Mouse (Mus musculus): ENCODE measurements around the gene Fhl1. TPM values are rescaled to one million over a fixed set of nuclear protein-coding genes. Genes with fewer than 3 reads are reported as not detected.

Gene Fhl1
- polyA plus RNA-seq, 1 experiment from 2014 or later = 81.0 TPM

- no peaks in the 10 kb centered on the region for H3K4me1 ChIP-seq (replicated peaks)
- DNase-seq (ENCODE audit: low spot score) = no peak
- WGBS = 84% methylated on average over 8 of the region's 8 CpGs
These were observed 9.0 kb upstream of the Fhl1 start for GRCm38 (mm10) chrX:56722559-56722958.

GRCm38 (mm10) chrX:56728507-56728906 lies 3.1 kb upstream of the Fhl1 start:
- no peak for DNase-seq (ENCODE audit: low spot score)
- no peak overlapping the region for H3K27ac ChIP-seq
- 79% methylated on average over 3 of the region's 3 CpGs for WGBS
- peaks cover 16% of the 10 kb centered on the region; the same call in 1 of the 2 replicates for H3K4me1 ChIP-seq (replicated peaks)
- no peaks in the 10 kb centered on the region; the same call in 1 of the 2 replicates for H3K9me3 ChIP-seq
- no peaks in the 10 kb centered on the region for H3K36me3 ChIP-seq
- no peak overlapping the region for H3K4me3 ChIP-seq
- H3K27me3 ChIP-seq (ENCODE audit: insufficient read depth, poor library complexity, severe bottlenecking) = no peaks in the 10 kb centered on the region

More at GRCm38 (mm10) chrX:56722559-56722958, 9.0 kb upstream of the Fhl1 start:
- no peak overlapping the region for H3K27ac ChIP-seq
- no peaks in the 10 kb centered on the region for H3K27me3 ChIP-seq (ENCODE audit: insufficient read depth, poor library complexity, severe bottlenecking)
- H3K9me3 ChIP-seq = no peaks in the 10 kb centered on the region
- no peaks in the 10 kb centered on the region for H3K36me3 ChIP-seq
- H3K4me3 ChIP-seq = no peak overlapping the region

DNA sequence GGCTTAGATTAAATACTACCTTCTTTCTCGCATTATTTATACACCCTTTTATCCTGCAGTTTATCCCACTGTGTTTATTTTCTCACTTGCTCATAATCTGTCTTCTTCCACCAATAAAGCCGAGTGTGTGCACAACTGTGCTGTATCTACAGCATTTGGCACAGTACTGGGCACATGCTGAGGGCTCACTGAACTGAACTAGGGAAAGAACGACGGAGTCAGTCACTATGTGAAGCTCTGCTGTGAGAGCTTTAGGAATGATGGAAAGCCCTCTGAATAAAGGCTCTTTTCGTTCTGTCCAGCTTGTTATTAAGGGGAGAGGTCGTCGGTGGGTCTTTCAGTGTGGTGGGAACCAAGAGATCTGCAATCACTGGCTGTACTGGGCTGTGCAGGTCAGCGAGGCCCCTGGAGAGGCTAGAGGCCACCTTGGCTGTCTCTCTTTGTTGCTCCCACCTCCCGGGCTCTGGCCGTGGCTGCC lies 720 bp upstream of the Fhl1 start:
- Histone ChIP-seq H3K27ac (peak overlapping the region; percentile 91), H3K36me3 (no peaks in the 10 kb centered on the region), H3K4me1 (replicated peaks) (peaks cover 19% of the 10 kb centered on the region; the same call in 1 of the 2 replicates), H3K9me3 (no peaks in the 10 kb centered on the region; the same call in 1 of the 2 replicates), H3K27me3 (ENCODE audit: insufficient read depth, poor library complexity, severe bottlenecking) (no peaks in the 10 kb centered on the region), H3K4me3 (peak overlapping the region; percentile 64)
- 31% methylated on average over 10 of the region's 10 CpGs for WGBS
- DNase-seq (ENCODE audit: low spot score) = no peak

DNA sequence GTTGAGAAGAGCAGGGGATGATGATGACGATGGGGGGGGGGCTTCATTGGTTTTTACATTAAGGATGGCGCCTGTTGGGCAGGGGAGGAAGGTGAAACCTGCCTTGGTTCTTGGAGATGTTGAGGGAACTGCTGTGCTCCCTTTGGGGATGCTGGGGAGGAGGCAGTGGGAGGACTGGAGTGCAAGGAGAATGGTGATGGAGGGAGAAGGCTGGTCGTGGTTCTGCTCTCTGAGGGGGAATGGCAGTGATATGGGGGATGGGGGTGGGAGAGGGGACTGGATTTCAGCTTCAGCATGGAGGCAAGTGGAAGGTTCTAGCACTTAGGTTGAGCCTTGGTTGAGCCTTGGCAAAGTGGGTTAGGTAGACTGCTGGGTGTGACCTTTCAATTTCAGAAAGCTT lies 814 bp downstream of the Fhl1 start:
- Histone ChIP-seq H3K27me3 (ENCODE audit: insufficient read depth, poor library complexity, severe bottlenecking) (no peaks in the 10 kb centered on the region), H3K9me3 (no peaks in the 10 kb centered on the region; the same call in 1 of the 2 replicates), H3K36me3 (no peaks in the 10 kb centered on the region), H3K27ac (peak overlapping the region; percentile 91), H3K4me3 (peak overlapping the region; percentile 64), H3K4me1 (replicated peaks) (peaks cover 19% of the 10 kb centered on the region; the same call in 1 of the 2 replicates)
- peak; percentile 3 for DNase-seq (ENCODE audit: low spot score)
- 12% methylated on average over 3 of the region's 3 CpGs for WGBS

DNA sequence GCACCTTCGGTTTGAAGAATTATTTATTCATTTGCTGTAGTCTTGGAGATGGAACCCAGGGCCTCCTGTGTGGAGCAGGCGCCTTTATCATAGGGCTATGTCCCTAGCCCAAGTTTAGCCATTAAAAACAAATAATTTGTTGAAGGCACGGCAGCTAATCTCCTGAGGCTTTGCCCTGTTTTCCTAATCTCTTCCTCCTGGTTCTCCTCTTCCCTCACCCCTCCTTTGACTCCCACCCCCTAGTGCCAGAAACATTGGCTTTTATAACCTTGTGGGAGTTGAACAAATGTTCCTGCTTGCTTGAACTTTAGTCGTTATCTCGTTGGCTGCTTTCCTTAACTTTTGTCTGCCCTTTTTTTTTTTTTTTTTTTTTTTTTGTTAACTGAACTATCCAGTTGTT lies 2.8 kb downstream of the Fhl1 start:
- Histone ChIP-seq H3K27ac (peak overlapping the region; percentile 45; the same call in 1 of the 2 replicates), H3K4me3 (peak overlapping the region; percentile 13), H3K9me3 (no peaks in the 10 kb centered on the region; the same call in 1 of the 2 replicates), H3K4me1 (replicated peaks) (peaks cover 19% of the 10 kb centered on the region; the same call in 1 of the 2 replicates), H3K36me3 (peaks cover 6% of the 10 kb centered on the region; the same call in 1 of the 2 replicates), H3K27me3 (ENCODE audit: insufficient read depth, poor library complexity, severe bottlenecking) (no peaks in the 10 kb centered on the region)
- no peak for DNase-seq (ENCODE audit: low spot score)
- 28% methylated on average over 5 of the region's 5 CpGs for WGBS

- no peaks in the 10 kb centered on the region for H3K27me3 ChIP-seq (ENCODE audit: insufficient read depth, poor library complexity, severe bottlenecking)
- 67% methylated on average over 1 of the region's 1 CpGs for WGBS
- no peaks in the 10 kb centered on the region; the same call in 1 of the 2 replicates for H3K9me3 ChIP-seq
These were observed 4.6 kb downstream of the Fhl1 start for GRCm38 (mm10) chrX:56736226-56736625.

DNA sequence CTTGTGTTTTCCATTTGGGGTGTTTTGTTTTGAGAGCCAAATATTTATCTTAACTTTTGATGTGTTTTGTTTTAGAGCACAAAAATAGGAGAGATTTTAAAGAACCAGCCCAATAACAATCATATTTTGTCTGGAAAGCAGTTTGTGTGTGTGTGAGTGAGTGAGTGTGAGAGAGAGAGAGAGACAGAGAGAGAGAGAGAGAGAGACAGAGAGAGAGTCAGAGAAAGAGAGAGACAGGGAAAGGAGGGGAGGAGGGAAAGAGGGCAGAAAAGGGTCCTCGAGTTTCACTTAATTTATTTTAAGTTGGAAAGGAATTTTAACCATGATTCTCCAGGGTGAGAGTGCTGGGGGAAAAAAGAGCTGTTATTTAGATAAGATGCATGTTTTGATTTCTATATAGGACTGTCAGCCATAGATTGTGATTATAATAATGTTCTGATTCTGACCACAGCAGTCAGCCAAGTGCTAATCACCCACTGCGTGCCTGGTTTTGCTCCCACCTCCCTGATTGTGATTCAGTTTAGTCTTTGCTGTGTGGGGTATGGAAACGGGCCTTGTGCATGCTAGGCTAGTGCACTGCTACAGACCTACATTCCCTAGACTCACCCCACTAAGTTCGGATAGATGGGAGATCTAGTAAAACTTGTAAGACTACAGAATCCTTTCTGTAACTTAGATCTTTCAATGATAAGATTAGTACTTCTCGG lies 6.4 kb downstream of the Fhl1 start:
- DNase-seq (ENCODE audit: low spot score) = no peak
- Histone ChIP-seq H3K4me1 (replicated peaks) (0 out of 2 replicates have a peak, but pooled peaks cover 3% of the 10 kb centered on the region), H3K36me3 (peaks cover 6% of the 10 kb centered on the region; the same call in 1 of the 2 replicates), H3K9me3 (no peaks in the 10 kb centered on the region), H3K27ac (no peak overlapping the region), H3K4me3 (no peak overlapping the region), H3K27me3 (ENCODE audit: insufficient read depth, poor library complexity, severe bottlenecking) (no peaks in the 10 kb centered on the region)
- WGBS = 78% methylated on average over 5 of the region's 5 CpGs

More at GRCm38 (mm10) chrX:56736226-56736625, 4.6 kb downstream of the Fhl1 start:
- no peak for DNase-seq (ENCODE audit: low spot score)
- no peak overlapping the region for H3K27ac ChIP-seq
- peaks cover 6% of the 10 kb centered on the region; the same call in 1 of the 2 replicates for H3K36me3 ChIP-seq
- 0 out of 2 replicates have a peak, but pooled peaks cover 8% of the 10 kb centered on the region for H3K4me1 ChIP-seq (replicated peaks)
- H3K4me3 ChIP-seq = no peak overlapping the region

DNA sequence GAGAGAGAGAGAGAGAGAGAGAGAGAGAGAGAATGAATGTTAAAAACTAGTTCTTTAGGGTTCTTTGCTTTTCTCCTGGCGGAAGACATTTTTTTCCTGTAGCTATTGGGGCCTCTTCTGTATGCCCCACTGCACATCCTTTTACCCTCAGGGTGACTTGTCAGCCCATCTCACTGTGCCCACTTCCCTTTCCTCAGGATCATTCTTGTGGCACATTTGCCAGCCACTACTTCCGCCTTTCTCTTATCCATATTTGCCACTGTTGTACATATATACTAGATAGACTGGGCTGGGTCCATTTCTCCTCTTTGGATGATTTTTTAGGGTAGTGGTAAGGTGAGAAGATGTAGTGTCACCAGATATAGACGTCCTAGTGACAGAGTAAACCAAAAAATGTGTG lies 9.8 kb downstream of the Fhl1 start:
- DNase-seq (ENCODE audit: low spot score) = no peak
- Histone ChIP-seq H3K27me3 (ENCODE audit: insufficient read depth, poor library complexity, severe bottlenecking) (no peaks in the 10 kb centered on the region), H3K4me1 (replicated peaks) (no peaks in the 10 kb centered on the region), H3K9me3 (no peaks in the 10 kb centered on the region), H3K4me3 (no peak overlapping the region), H3K36me3 (peaks cover 6% of the 10 kb centered on the region; the same call in 1 of the 2 replicates), H3K27ac (no peak overlapping the region)
- WGBS = 69% methylated on average over 3 of the region's 3 CpGs

DNA sequence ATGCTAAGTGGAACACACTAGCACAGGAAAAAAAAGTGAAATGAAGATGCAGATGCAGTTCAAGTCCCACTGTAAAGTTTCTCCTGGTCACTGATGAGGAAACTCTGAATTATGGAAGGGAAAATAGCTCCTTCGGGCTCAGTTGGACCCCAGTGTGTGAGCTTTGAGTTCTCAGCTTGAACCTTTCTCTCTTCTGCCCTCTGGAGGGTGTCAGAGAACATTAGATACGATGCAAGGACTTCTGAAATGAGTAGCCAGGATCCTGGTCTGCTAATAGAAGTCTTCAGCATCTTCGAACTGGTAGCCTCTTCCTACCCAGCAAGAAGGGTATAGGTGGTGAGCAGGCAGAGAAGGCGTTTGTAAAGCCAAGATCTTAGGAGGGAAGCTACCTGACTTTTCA lies 19.9 kb downstream of the Fhl1 start:
- Histone ChIP-seq H3K9me3 (no peaks in the 10 kb centered on the region), H3K27ac (no peak overlapping the region), H3K4me3 (no peak overlapping the region), H3K4me1 (replicated peaks) (no peaks in the 10 kb centered on the region), H3K27me3 (ENCODE audit: insufficient read depth, poor library complexity, severe bottlenecking) (no peaks in the 10 kb centered on the region), H3K36me3 (peaks cover 9% of the 10 kb centered on the region; the same call in 1 of the 2 replicates)
- WGBS = 62% methylated on average over 4 of the region's 4 CpGs
- no peak for DNase-seq (ENCODE audit: low spot score)

- 79% methylated on average over 6 of the region's 6 CpGs for WGBS
- DNase-seq (ENCODE audit: low spot score) = no peak
- Histone ChIP-seq H3K36me3 (peaks cover 9% of the 10 kb centered on the region; the same call in 1 of the 2 replicates), H3K4me3 (no peak overlapping the region), H3K9me3 (no peaks in the 10 kb centered on the region), H3K4me1 (replicated peaks) (no peaks in the 10 kb centered on the region), H3K27me3 (ENCODE audit: insufficient read depth, poor library complexity, severe bottlenecking) (no peaks in the 10 kb centered on the region), H3K27ac (no peak overlapping the region)
These were observed 20.6 kb downstream of the Fhl1 start for GRCm38 (mm10) chrX:56752144-56752543.

GRCm38 (mm10) chrX:56753317-56754289 lies 22.0 kb downstream of the Fhl1 start:
- Histone ChIP-seq H3K36me3 (0 out of 2 replicates have a peak, but pooled peaks cover 4% of the 10 kb centered on the region), H3K27ac (no peak overlapping the region), H3K4me3 (no peak overlapping the region), H3K27me3 (ENCODE audit: insufficient read depth, poor library complexity, severe bottlenecking) (no peaks in the 10 kb centered on the region), H3K4me1 (replicated peaks) (no peaks in the 10 kb centered on the region), H3K9me3 (no peaks in the 10 kb centered on the region)
- WGBS = 86% methylated on average over 8 of the region's 8 CpGs
- no peak for DNase-seq (ENCODE audit: low spot score)

GRCm38 (mm10) chrX:56755646-56756045 lies 24.1 kb downstream of the Fhl1 start:
- DNase-seq (ENCODE audit: low spot score) = no peak
- Histone ChIP-seq H3K36me3 (0 out of 2 replicates have a peak, but pooled peaks cover 4% of the 10 kb centered on the region), H3K27ac (no peak overlapping the region), H3K4me3 (no peak overlapping the region), H3K27me3 (ENCODE audit: insufficient read depth, poor library complexity, severe bottlenecking) (no peaks in the 10 kb centered on the region), H3K9me3 (no peaks in the 10 kb centered on the region), H3K4me1 (replicated peaks) (no peaks in the 10 kb centered on the region)
- 42% methylated on average over 2 of the region's 2 CpGs for WGBS

Data from hindbrain, embryonic 10.5 days (tissue).